Mouse (Mus musculus): ENCODE data around the gene Supt6.

Gene Supt6

DNA sequence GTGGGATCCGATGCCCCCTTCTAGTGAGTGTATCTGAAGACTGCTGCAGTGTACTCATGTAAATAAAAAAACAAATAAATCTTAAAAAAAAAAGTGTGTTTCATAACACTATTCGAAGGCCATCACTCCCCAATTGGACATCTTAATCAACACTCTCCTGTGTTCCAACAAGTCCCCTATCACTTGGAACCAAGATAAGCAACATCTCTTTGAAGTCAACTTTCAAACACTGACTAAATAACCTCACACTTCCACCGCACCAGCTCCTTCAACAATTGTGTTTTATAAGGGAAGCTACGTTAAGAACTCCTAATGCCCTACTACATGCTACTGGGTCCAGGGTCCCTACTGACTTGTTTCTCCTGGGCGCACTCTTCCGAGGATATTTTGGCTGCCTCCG, 63.3 kb downstream of the Supt6 start:
- DNase-seq (ENCODE audit: low spot score) = no peak

DNA sequence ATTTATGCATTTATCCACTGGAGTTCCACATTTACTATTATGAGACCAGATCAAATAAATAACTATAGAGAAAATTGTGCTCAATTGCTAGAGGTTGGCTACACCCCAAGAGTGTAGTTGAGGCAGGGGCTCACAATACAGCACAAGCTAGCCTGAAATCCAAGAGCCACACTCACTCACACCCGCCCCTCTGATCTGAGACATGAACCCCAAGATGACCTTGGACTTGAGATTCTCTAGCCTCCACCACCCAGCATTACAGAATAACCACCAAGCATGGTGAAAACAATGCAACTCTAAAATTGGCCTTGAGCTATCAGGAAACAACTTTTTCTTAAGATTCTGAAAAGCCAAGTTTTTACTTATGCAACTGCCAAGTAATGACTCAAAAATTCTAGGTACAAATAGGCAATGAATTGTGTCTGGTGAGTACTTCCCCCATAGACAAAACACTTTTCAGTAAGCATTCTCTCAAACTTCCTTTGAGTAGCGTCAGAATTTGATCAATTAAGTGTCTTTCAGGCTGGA, 63.9 kb downstream of the Supt6 start:
- no peak for DNase-seq (ENCODE audit: low spot score)

GRCm38 (mm10) chr11:78180081-78180761, 65.6 kb downstream of the Supt6 start:
- peak; percentile 19 for DNase-seq (ENCODE audit: low spot score)

GRCm38 (mm10) chr11:78179438-78179999, 66.3 kb downstream of the Supt6 start:
- DNase-seq (ENCODE audit: low spot score) = peak; percentile 48

DNA sequence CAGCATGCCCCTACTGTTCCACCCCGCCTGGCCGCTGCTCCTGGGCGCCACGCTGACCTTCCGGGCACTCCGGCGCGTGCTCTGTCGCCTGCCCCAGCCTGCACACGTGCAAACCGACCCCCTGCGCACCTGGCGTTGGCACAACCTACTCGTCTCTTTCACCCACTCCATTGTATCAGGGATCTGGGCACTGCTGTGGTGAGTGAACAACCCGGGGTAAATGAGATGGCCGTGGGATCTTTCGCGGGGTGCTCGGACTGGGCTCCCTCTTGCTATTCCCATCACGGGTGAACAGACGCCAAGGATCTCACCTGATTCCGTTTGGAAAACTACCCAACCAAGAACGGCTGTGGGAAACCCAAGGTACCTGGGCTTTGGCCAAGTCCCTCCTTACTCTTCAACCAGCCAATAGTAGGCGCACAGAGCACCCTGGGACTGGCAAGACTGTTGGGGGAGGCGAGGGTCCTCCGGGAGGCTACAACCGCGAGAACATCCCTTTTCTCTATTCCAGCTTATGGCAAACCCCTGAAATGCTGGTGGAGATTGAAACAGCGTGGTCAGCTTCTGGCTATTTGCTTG, 66.8 kb downstream of the Supt6 start:
- DNase-seq (ENCODE audit: low spot score) = peak; percentile 75

- DNase-seq (ENCODE audit: low spot score) = peak; percentile 98
These were observed 67.6 kb downstream of the Supt6 start for GRCm38 (mm10) chr11:78177903-78178858.

DNA sequence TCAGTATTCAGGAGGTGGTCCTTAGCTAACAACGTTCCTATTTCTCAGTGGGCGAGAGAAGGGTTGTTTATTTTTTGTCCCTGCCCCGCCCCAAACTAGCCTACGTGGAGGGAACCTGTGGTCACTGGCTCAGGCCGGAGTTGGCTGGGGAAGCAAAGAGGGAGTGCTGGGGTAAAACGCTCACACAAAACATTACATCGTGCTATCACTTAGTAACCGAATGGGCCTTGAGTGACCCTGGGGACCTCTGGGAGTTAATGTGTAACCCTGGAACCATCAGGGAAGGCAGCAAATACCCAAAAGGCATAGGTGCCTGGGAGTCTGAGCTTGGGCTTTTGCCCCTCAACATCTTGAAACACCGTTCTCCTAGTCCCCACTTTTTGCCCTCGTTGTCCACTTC, 68.3 kb downstream of the Supt6 start:
- DNase-seq (ENCODE audit: low spot score) = peak; percentile 66

GRCm38 (mm10) chr11:78176905-78177331, 68.9 kb downstream of the Supt6 start:
- DNase-seq (ENCODE audit: low spot score) = no peak

- DNase-seq (ENCODE audit: low spot score) = peak; percentile 97
These were observed 69.4 kb downstream of the Supt6 start, which contains the start of the genes Nek8 and Tlcd1 for GRCm38 (mm10) chr11:78176402-78176862. Gene Nek8 (minus strand): TSS chr11:78176675. Gene Tlcd1 (plus strand): TSS chr11:78176711.

DNA sequence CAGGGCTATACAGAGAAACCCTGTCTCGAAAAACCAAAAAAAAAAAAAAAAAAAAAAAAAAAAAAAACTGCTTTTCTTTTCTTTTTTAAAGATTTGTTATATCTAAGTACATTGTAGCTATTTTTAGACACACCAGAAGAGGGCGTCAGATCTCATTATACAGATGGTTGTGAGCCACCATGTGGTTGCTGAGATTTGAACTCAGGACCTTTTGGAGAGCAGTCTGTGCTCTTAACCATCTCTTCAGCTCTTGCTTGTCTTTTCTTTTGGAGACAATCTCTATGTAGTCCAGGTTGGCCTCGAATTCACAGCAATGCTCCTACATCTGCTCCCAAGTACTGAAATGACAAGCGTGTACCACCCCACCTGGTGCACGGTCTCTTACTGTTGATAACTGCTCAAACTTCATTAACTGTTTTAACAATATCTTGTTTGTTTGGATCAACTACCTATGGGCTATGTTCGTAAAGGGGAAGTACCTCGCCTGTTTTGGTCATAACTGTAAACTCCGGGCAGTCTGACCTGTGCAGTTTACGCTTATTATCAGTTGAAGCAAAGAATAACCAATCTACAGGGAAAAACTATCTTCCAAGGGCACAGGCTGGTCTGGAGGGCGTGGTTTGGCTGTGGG, 69.9 kb downstream of the Supt6 start:
- no peak for DNase-seq (ENCODE audit: low spot score)

DNA sequence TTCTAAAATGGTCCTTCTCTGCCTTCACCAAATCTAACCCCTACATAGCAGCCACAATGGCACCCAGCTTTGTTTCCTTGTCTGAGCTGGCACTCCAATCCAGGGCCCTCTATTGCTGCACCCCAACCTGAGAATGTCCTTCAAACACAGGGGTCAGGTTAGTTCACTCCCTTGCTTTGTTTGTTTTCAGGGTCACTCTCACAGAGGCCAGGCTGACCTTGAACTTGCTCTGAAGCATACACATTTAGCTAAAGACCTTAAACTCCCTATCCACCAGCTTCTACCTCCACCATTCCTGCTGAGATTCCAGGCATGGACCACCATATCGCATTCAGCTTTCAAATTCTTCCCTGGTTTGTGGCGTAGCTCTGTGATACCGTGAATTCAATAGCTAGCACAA, 71.3 kb downstream of the Supt6 start:
- no peak for DNase-seq (ENCODE audit: low spot score)

GRCm38 (mm10) chr11:78172748-78173383, 72.9 kb downstream of the Supt6 start:
- DNase-seq (ENCODE audit: low spot score) = no peak

GRCm38 (mm10) chr11:78172034-78172747, 73.6 kb downstream of the Supt6 start:
- DNase-seq (ENCODE audit: low spot score) = peak; percentile 48

GRCm38 (mm10) chr11:78171328-78171727, 74.5 kb downstream of the Supt6 start:
- no peak for DNase-seq (ENCODE audit: low spot score)

- DNase-seq (ENCODE audit: low spot score) = no peak
These were observed 75.5 kb downstream of the Supt6 start for GRCm38 (mm10) chr11:78170306-78170705.

GRCm38 (mm10) chr11:78168541-78169468, 77.0 kb downstream of the Supt6 start:
- DNase-seq (ENCODE audit: low spot score) = no peak

DNA sequence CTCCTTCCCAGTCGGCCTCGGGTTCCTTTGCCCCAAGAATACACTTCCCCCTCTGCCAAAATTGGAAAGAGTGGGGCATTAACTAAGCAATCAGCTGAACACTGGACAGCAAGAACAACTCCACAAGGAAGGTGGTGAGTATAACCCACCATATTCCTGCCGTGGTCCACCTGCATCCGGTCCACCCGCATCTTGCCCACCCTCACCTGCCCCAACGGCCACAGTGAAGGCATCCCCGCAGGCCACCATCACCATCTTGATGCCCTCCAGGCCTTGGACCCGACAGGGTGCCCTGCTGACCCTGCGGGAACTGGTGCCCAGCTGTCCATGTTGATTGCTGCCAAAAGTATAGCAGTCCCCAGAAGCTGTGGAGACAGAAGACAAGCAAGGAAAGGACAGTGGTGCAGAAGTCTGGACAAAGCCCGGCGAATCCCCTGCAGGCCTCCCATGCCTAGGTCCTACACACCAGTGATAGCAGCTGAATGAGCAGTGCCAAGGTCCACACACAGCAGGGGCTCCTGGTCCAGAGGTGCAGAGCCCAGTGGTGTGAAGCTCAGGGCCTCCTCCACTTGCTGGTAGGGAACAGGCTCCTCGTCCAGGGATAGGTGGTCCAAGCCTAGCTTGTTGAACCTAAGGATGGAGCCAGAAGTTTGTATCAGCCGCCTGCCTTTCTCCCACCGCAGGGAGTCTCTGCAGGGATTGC, 78.4 kb downstream of the Supt6 start:
- no peak for DNase-seq (ENCODE audit: low spot score)

DNA sequence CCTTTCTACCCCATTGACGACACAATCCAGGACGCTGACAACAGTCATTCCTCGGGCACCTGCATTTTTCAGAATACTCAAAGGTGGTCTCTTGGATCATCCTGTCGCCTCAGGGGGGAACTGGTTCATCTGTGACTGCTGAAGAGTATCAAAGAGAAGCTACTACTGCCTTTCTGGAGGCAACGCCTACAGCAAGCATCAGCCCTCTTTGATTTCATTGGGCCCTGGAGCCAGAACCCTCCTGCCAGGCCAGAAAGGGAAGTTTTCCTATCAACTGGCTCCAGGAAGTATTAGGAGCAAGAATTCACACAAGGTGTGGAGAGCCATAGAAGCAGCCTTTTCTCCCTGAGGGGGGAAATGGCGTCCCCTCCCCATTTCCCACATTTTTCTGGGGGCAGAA, 79.1 kb downstream of the Supt6 start:
- no peak for DNase-seq (ENCODE audit: low spot score)
